Mouse (Mus musculus) MEL-GATA-1-ER (cell line): ENCODE measurements around the gene Gm11938.

Source experiments
- DNase-seq: peaks from one replicate; pipeline ENCODE4 v3.0.0-alpha.2; 2012; ENCODE audit warnings: low read depth; ENCODE audit errors: extremely low read depth

The Gm11938 gene

GRCm38 (mm10) chr11:99574106-99574505 lies 29.0 kb downstream of the Gm11938 start:
- DNase-seq: no peak

- no peak for DNase-seq
These were observed 29.9 kb downstream of the Gm11938 start for GRCm38 (mm10) chr11:99573164-99573563.

- no peak for DNase-seq
These were observed 36.6 kb downstream of the Gm11938 start, which contains the start of gene Krtap3-1 for GRCm38 (mm10) chr11:99566530-99566929. Gene Krtap3-1 (minus strand): TSS chr11:99566630.

GRCm38 (mm10) chr11:99562580-99562979 lies 40.5 kb downstream of the Gm11938 start:
- no peak for DNase-seq

- DNase-seq: no peak
These were observed 43.7 kb downstream of the Gm11938 start, which contains the start of gene Gm11939 for GRCm38 (mm10) chr11:99559366-99559765. Gene Gm11939 (minus strand): TSS chr11:99559466.

GRCm38 (mm10) chr11:99557976-99558745 lies 44.9 kb downstream of the Gm11938 start:
- no peak for DNase-seq

GRCm38 (mm10) chr11:99556753-99557152 lies 46.4 kb downstream of the Gm11938 start, which contains the start of gene Krtap3-2:
Gene Krtap3-2 (minus strand): TSS chr11:99556853.
- no peak for DNase-seq

- DNase-seq: no peak
These were observed 46.9 kb downstream of the Gm11938 start for GRCm38 (mm10) chr11:99556195-99556594.
